Mouse (Mus musculus): ENCODE measurements around the gene Mfsd11.
"Not testable (repeated sequence)": the region's sequence is repeated elsewhere in the genome, so short reads cannot be mapped to it uniquely, and the experiment has no call there.

Mfsd11 gene

DNA sequence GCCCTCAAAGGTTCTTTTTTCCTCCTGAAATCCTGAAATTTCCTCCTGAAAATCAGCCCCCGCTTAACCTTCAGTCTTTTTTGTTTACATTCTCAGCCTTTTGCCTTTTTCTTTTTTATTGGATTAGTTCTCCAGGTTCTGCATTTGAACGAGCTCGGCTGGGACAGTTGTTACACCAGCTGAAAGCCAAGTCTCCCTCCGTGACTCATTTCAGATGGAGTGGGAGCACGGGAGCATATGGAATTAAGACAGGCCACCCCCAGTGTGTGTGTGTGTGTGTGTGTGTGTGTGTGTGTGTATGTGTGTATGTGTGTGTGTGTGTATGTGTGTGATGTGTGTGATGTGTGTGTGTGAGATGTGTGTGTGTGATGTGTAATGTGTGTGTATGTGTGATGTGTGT, 29.2 kb downstream of the Mfsd11 start:
- in situ Hi-C loops (cut with MboI, MseI) = loop anchor here (5.0 kb wide), 1 partner anchor 496 kb away; no protein-coding TSS in a partner anchor

DNA sequence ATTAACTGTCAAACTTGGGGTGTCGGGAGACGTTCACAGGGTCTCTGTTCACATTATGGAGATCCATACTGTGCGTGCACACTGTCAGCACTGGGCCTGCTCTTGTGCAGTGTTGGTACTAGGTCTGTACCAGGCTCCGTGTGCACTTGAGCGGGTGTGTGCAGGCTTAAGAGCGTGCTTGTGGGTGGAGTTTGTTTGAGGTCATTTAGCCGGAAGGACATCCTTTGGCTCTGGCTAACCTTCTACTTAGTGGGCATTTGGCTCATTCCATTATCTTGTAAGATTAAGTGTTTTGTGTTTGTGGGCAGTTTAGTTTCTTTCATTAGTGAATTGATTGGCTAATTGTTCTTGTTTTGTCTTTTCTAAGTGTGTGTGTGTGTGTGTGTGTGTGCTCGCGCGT, 30.2 kb downstream of the Mfsd11 start:
- in situ Hi-C loops (cut with MboI, MseI) = loop anchor here (5.0 kb wide), 1 partner anchor 495 kb away; no protein-coding TSS in a partner anchor

DNA sequence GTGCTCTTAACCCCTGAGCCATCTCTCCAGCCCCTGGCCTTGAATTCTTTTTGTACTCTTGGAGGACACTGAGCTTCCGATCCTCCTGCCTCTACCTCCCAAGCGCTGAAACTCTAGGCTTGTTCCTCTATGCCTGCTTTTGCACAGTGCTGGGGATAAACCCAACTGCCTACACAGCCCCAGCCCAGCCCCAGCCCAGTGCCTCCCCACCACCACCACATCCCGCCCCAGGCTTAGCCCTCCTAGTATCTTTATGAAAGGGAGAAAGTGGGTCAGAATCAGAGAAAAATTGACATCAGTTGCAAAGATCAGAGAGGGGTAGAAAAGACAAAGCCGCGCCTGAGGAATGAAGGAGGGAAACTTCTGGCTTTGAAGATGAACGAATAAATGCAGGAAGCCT, 31.8 kb downstream of the Mfsd11 start:
- in situ Hi-C loops (cut with MboI, MseI) = loop anchor here (5.0 kb wide), 1 partner anchor 493 kb away; no protein-coding TSS in a partner anchor

DNA sequence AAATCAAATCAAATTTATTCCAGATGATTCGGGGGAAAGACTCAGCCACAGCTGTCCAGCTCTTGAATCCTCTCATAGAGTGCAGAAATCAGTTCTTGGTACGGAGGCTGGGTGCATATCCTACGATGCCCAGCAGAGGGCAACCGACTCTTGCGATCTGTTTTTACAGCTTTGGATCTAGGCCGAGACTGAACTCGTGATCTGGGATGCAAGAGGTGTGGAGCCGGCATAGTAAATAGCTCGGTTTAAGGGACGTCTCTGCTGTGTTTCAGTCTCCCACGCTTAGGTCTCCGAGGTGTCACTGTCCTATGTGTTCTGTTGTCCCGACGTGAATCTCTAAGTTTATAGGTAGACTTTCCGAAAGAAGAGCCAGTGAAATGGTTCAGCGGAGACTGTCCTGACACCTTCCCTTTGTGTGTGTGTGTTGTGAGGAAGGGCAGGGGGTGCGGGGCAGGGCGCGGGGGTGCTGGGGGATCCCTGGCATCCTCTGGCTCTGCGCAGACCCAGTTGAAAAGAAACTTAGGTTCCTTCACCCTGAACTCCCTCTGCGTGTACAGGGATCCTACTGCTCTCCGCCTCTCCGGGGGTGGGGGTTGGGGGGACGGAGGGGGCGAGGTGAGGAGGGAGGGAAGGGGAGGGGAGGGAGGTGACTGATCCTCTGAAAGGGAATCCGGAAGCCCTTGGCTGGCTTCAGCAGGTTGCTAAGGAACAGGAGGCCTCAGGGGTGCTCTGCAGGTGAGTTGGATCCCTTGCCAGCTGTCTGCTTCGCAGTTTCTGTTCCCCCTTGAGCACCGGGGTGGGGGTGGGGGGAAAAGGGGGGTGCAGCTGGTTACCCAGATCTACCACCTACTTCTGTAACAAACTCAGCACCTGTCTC, 33.3 kb downstream of the Mfsd11 start:
- in situ Hi-C loops (cut with MboI, MseI) = loop anchor here (5.0 kb wide), 1 partner anchor 157 kb away; no protein-coding TSS in a partner anchor

DNA sequence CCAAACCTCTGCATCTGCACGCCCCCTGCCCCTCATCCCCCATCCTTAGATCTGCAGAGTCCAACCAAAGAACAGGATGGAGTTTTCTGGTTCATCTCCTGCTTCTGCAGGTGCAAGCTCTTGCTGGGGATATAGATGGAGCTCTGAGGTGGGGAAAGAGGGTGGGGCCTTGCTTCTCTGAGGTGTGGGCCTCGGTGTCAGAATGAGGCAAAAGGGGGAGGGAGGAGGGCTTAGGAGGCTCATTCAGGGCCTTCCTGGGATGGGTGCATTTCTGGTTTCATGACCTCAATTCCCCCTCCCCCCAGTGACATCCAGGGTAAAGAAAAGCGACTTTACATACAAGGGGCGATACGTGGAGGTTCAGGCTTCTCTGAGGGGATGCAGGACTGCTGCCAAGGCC, 34.9 kb downstream of the Mfsd11 start:
- in situ Hi-C loops (cut with MboI, MseI) = loop anchor here (5.0 kb wide), 1 partner anchor 155 kb away; no protein-coding TSS in a partner anchor

DNA sequence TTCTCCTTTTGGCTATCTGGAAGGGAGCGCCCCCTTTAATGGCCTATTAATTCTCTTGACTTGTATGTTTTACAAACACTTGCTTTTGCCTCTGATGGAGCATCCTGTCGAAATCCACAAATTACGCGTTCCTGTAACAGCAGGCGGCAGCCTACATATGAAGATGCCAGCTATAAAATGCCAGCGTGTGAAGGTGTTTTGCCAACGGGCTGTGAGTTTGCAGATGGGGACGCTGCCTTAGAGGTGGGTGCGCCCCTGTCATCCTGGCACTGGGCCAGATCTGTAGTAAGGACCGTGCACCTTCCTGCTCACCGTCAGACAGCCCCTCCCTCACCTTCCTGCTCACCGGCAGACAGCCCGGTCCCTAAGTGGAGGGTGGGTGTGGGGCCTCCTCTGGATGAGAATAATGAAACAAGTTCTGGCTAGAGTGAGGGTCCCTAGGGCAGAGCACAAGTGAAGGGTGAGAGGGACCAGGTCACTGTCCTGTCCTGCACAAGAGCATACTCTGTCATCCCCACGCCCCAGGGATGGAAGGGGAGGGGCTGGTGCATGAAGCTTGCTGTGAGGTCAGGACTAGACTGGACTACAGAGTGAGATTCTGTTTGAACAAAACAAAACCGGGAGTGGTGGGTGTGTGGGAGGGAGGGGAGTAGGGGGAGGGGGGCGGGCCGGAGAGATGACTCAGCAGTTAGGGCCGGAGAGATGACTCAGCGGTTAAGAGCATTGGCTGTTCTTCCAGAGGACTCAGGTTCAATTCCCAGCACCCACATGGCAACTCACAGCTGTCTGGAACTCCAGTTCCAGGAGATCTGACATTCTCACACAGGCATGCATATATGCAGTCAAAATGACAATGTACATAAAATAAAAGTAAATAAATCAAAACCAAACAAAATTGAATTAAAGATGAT, 41.5 kb downstream of the Mfsd11 start:
- in situ Hi-C loops (cut with MboI, MseI) = no loop called here

DNA sequence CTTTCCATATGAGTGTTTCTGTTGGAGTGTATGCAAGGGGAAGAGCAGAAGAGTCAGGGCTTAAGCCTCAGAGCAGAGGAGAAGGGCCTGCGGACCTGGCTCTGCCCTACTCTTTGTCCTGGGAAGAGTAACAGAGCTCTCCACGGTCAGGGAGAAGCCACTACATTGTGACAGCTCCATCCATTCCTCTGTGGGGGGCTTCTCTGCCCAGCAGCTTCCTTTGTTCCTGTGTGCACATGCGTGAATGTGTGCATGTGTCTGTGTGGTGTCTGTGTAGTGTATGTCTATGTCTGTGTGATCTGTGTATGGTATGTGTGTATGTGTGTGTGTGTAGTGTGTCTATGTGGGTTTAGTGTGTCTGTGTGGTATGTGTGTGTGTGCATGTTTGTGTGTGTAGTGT, 43.2 kb downstream of the Mfsd11 start:
- in situ Hi-C loops (cut with MboI, MseI) = no loop called here

DNA sequence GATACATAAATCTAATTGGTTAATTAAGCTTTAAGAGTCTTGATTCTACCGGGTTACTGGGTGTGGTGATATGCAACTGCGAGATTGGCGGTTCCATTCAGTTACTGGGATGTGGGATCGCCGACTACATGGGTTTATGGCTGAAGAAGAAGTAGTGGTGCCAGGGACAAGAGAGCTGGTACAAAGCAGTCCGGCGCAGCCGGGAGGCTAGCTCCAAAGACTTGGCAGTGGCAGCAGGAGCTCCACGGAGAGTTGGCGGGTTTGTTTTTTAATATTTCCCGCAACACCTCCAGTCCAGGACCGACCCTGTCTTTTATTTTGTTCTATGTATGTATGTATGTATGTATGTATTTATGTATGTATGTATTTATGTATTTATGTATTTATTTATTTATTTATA, 47.0 kb downstream of the Mfsd11 start:
- in situ Hi-C loops (cut with MboI, MseI) = no loop called here

DNA sequence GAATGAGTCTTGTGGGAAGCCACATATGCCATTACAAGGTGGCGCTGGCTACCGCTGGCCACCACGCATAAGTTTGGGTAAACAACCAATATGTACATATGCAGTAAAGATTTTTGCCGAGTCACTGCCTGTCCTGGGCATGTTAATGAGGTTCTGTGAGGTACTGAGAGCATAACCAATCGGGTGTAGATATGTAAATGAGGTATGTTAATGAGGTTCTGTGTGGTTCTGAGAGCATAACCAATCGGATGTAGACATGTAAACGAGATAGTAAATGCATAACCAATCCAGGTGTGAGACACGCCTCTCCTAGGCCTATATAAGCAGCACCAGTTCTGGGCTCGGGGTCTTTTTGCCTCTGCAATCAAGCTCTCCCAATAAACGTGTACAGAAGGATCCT, 50.3 kb downstream of the Mfsd11 start:
- in situ Hi-C loops (cut with MboI, MseI) = not testable (repeated sequence)

DNA sequence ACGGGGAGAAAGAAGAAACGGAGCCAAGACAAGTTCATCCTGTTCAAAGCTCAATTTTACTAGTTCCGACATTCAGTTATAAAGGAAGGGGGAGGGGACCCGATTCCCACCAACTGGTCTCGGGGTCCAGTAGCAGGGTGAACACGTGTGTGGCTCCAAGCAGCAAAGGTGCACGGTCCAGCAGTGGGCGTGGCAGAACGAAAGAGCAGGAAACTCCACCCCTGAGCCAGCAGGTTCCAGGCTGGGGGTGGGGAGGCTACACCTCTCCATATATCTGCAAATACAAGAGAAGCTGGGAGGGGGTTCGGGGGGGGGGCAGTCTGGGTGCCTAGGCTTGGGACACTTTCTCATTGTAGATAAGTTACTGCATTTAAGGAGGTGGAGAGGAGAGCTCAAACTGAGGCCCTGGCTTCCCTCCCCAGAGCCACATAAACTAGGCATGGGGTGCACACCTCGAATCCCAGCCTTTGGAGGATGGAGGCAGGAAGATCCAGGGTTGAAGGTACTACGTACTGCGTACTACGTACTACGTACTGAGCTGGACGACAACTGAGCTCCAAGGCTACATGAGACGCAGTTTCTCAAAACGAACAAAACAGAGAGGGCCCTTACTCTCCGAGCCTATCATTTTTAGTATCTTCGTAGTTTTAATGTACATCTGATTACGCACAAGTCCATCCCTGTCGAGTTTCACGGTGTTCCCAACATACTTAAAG, 53.7 kb downstream of the Mfsd11 start:
- in situ Hi-C loops (cut with MboI, MseI) = no loop called here

DNA sequence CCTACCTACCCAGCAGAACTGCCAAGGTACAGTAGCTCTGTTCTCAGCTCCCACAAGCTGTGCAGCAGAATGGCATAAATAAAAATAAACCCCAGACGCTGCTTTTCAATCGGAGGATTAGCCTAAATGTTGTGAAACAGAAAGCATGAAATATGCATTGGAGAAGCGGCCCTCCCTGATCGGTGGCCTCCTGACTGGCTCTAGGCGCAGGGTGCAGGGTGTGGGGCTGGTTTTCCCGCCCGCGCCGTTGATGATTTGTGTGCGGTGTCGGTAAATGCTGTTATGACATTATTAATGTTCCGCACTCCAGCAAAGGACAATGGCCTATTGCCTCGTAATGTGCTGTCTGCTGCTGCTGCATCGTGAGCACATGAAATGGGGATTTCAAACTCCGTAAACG, 61.3 kb downstream of the Mfsd11 start:
- in situ Hi-C loops (cut with MboI, MseI) = no loop called here

DNA sequence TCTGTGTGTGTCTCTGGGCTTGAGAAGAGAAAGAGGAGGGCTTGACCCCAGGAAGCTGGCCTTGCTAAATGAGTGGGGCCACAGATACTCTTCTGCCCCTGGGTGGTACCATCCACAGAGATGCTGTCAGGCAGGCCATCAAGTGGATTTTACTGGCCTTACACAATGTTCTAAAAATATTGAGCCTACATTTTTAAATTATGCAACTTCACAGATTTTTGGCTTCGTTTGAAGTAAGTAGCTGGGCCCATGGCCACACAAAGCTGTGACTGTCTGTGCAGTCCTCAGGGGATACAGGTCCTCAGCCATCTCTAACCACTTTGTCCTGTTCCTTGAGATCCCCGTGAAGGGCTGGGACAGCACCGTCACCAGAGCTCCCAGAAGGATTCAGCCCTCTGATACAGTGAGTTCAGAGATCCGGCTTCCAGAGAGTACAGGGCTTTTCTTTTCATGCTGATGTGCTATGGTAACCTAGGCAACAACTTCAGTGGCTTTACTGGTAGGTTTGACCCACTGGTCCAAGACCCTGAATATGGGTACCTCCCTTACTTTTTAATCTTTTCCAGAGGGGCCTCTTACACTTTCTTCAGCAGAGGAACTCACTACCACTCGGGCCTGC, 62.1 kb downstream of the Mfsd11 start:
- in situ Hi-C loops (cut with MboI, MseI) = no loop called here

DNA sequence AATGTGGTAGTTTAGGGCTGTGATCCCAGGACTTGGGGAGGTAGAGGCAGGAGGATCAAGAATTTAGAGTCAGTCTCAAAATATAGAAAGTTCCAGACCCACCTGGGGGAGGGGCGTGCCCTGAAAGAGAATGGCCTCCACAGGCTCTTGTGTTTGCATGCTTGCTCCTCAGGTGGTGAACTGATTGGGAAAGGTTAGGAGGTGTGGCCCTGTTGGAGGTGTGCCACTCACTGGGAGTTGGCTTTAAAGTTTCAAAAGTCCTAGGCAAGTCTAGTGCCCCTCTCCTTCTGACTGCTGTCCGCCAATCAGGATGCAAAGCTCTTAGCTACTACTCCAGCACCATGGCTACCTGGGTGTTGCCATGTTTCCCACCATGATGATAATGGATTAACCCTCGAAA, 63.0 kb downstream of the Mfsd11 start:
- in situ Hi-C loops (cut with MboI, MseI) = loop anchor here (5.0 kb wide), 1 partner anchor 127 kb away; no protein-coding TSS in a partner anchor

DNA sequence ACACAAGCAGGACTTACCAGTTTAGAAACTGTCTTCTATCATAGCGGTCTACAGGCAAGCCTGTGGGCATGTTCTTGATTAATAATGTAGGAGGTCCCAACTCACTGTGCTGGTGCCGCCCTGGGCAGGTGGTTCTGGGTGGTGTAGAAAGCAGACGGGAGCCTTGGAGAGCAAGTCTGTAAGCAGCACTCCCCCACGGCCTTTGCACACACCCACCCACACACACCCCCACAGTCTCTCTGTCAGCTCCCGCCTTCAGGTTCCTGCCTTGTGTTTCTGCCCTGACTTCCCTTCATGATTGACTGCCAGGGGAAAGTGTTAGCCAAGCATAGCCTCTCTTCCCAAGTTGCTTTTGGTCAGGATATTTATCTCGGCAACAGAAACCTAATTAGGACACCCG, 65.1 kb downstream of the Mfsd11 start:
- in situ Hi-C loops (cut with MboI, MseI) = loop anchor here (5.0 kb wide), 1 partner anchor 125 kb away; no protein-coding TSS in a partner anchor

DNA sequence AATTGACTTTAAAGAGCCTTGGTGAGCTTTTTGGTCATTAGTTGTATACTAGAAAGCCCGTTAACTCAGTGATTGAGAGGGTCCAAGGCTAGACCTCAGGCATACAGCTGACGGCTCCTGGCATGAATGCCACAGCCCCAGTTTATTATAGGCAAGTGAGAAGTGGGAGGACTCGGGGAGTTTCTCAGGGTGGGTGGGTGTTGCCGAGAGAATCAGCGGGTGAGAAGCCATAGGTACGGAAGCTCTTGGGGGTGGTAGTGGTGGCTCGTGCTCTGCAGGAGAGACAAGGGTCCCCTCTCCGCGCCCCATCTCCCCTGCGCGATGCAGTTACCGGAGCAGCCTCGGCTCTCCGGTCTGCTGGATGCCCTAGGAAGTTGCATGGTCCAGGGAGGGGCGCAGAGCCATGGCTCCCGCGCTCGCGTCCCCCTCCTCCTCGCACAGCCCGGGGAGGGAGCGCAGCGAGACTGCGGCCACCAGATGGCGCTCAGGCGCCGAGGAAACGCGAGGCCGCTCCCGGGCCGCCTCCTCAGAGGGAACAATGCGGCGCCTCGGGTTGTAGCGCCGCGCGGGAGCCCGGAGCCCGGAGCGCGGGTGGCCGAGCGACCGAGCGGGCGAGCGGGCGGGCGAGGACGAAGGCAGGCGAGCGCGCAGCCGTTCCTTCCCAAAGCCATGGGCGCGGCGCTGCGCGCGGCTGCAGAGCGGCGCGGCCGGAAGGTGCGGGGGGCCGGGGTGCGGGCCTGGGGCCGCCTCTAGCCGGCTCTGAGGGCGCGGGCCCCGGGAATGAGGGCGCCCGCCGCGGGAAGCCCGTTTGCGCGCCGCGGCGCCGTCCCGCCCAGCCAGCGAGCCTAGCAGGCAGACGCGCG, 66.3 kb downstream of the Mfsd11 start, which contains the start of gene Mgat5b:
TSS of gene Mgat5b (plus strand) at position 541 of the 863 bp plus-strand sequence.
- in situ Hi-C loops (cut with MboI, MseI) = loop anchor here (5.0 kb wide), 1 partner anchor 124 kb away; no protein-coding TSS in a partner anchor

DNA sequence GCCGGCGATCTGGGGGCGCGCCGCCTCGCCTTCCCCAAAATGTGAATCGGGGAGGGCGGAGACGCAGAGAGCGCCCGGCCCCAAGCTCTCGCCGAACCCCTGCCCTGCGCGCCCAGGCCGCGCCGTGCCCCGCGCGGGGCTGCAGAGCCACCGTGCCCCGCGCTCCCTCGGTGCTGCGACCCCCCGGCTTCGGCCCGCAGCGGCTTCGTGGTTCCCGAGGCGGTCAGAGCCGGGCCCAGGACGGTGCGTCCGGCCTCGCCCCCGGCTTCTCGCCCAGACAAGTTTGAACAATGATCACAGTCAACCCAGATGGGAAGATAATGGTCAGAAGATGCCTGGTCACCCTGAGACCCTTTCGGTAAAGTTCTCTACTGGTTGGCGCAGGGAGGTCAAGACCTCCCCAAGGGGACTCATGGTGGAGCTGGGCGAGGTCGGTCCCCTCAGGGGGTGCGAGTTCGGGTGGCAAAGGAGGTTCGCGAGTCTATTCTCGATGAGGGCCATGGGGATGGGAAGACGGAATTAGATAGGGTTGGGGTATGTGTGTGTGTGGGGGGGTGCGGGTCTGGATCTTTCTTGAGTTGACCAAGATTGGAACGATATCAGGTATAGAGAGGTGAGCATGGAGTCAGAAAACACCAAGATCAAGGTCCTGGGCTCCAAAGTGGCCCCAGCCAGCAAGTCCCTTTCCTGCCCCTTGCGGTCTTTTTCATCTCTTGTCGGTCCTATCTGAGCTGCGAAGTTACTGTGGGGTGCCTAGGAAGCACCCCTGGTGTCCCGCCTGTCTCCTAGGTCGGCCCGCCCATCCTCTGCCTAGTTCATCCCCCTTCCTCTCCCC, 67.2 kb downstream of the Mfsd11 start:
- in situ Hi-C loops (cut with MboI, MseI) = loop anchor here (5.0 kb wide), 1 partner anchor 123 kb away; no protein-coding TSS in a partner anchor

DNA sequence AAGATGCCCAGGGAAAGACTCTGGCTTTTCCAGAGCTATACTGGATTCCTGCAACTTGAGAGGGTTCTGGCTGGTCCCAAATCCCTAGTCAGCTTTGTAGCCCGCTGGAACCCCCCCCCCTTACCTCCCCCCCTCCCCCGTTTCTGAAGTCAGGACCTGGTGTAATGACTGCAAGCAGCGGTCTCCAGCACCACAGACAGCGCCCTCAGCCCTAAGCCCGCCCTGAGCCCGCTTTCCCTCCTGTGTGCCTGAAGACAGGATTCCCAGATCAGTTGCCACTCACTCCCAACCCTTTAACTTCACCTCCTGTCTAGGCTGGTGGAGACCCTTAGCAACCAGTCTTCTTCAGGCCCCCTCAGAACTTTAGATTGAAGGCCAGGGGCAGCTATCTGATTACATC, 68.5 kb downstream of the Mfsd11 start:
- in situ Hi-C loops (cut with MboI, MseI) = no loop called here

DNA sequence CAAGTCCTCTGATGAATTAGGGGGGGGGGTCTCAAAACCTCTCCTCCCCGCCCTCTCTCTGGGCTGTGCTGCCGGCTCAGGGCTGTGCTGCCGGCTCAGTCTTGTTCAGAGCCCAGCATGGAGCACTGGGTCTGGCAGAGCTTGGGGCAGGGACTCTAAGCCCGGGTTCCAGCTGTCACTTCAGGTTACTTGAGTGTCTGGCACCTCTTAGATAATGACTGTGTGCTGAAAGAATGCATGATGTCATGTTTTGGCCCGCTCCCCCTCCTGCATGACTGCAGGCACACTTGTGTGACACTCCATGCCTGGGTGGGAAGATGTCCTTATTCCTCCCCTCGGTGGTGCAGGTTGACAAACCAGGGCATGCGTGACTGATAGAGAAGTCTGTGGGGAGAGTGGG, 69.8 kb downstream of the Mfsd11 start:
- in situ Hi-C loops (cut with MboI, MseI) = no loop called here
